Mouse (Mus musculus) stomach, embryonic 16.5 days (tissue): ENCODE measurements around the gene Rptor. TPM values are rescaled to one million over a fixed set of nuclear protein-coding genes. Genes with fewer than 3 reads are reported as not detected.

ENCODE experiments used
- ATAC-seq: fragments of 200-750 bp; cut with Nextera tagmentation; 2 replicates; pipeline ENCODE4 v1.8.0; 2017; ENCODE audit warnings: moderate number of reproducible peaks, moderate TSS enrichment; ENCODE audit not compliant: insufficient read depth, low FRiP score
- H3K27ac ChIP-seq: fragments of 300-500 bp; sonication (generic); 2 replicates; pipeline ENCODE4 v1.5.1; 2014; ENCODE audit warnings: low read length
- H3K27me3 ChIP-seq: fragments of 300-500 bp; sonication (generic); 2 replicates; pipeline ENCODE4 v1.6.1; 2014; ENCODE audit warnings: low read length, control low read depth, mixed read lengths; ENCODE audit not compliant: control insufficient read depth, insufficient read depth
- H3K36me3 ChIP-seq: fragments of 300-500 bp; sonication (generic); 2 replicates; pipeline ENCODE4 v1.6.1; 2014; ENCODE audit warnings: low read length; ENCODE audit not compliant: control insufficient read depth, insufficient read depth
- H3K4me1 ChIP-seq: fragments of 300-500 bp; sonication (generic); 2 replicates; pipeline ENCODE4 v1.6.1; 2014; ENCODE audit warnings: low read length, control low read depth, mixed read lengths; ENCODE audit not compliant: control insufficient read depth, insufficient read depth
- H3K4me2 ChIP-seq: fragments of 300-500 bp; sonication (generic); 2 replicates; pipeline ENCODE4 v1.6.1; 2014; ENCODE audit warnings: low read depth, low read length, mixed read lengths
- H3K4me3 ChIP-seq: fragments of 300-500 bp; sonication (generic); replicated peaks from 2 replicates; pipeline ENCODE4 v1.5.1; 2014; ENCODE audit warnings: mild to moderate bottlenecking, low read length
- H3K9ac ChIP-seq: fragments of 300-500 bp; sonication (generic); 2 replicates; pipeline ENCODE4 v1.6.1; 2014; ENCODE audit warnings: low read length
- H3K9me3 ChIP-seq: fragments of 300-500 bp; sonication (generic); replicated peaks from 2 replicates; pipeline ENCODE4 v1.6.1; 2016; ENCODE audit warnings: low read length, control low read depth; ENCODE audit not compliant: control insufficient read depth
- WGBS: fragments of 180-500 bp; shearing (Covaris S2); extraction: QIAGEN DNeasy Blood & Tissue Kit; methylation state at CpG from one replicate; pipeline ENCODE4 v1.1.7; 2014; 5-methylcytosine and 5-hydroxymethylcytosine counted together
- polyA plus RNA-seq: library from polyadenylated mRNA; unstranded; fragments of >200 nt; fragmentation: Nextera tagmentation; extraction: Ambion mirVana; gene quantifications from 2 replicates; pipeline ENCODE4 v1.2.1, GENCODE M21; 2015

Rptor gene
- polyA plus RNA-seq, 1 experiment from 2014 or later = 6.1 TPM

DNA sequence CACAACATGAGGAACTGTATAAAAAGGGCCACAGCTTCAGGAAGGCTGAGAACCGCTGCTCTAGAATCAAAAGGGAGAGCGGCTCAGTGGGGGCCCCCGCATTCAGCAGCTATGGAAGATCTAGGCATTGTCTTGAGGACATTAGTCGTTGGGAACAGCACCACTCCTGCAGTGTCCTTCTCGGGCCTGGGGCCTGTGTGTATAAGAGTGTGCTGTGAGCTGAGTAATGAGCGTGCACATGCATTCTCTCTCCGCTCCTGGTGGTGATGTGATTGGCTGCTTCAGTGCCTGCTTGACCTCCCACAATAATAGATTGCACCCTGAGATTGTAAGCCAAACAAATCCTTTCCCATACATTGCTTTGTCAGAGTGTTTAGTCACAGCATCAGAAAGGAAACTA lies 229.0 kb downstream of the Rptor start:
- Histone ChIP-seq H3K9me3 (no peaks in the 10 kb centered on the region), H3K9ac (no peak overlapping the region), H3K4me3 (no peak overlapping the region), H3K27ac (no peak overlapping the region), H3K36me3 (0 out of 2 replicates have a peak, but pooled peaks cover 3% of the 10 kb centered on the region), H3K4me1 (no peaks in the 10 kb centered on the region), H3K4me2 (no peak overlapping the region), H3K27me3 (no peaks in the 10 kb centered on the region)
- no peak for ATAC-seq
- WGBS = 79% methylated on average over 7 of the region's 7 CpGs

DNA sequence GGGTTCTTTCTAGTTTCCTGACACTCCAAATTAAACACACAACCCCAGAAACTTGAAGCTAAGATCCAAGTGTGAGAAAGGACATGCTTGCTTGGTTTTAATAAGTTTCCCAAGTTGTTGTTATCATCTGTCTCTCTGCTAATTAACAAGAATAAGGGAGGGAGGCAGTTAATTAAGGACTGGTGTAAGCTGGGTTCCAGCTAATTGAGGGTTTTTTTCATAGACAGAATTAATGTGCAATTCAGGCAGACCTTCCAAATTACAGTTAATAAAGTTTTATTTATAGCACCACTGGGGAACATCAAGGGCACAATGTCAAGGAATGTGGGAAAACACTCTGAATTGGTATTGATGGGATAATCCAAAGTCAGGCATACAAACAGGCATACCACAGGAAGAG lies 230.6 kb downstream of the Rptor start:
- H3K36me3 ChIP-seq = 0 out of 2 replicates have a peak, but pooled peaks cover 3% of the 10 kb centered on the region
- H3K4me2 ChIP-seq = no peak overlapping the region
- H3K27ac ChIP-seq = no peak overlapping the region
- no peaks in the 10 kb centered on the region for H3K9me3 ChIP-seq
- no peak for ATAC-seq
- no peaks in the 10 kb centered on the region for H3K4me1 ChIP-seq
- H3K9ac ChIP-seq = no peak overlapping the region
- H3K27me3 ChIP-seq = no peaks in the 10 kb centered on the region
- H3K4me3 ChIP-seq = no peak overlapping the region

DNA sequence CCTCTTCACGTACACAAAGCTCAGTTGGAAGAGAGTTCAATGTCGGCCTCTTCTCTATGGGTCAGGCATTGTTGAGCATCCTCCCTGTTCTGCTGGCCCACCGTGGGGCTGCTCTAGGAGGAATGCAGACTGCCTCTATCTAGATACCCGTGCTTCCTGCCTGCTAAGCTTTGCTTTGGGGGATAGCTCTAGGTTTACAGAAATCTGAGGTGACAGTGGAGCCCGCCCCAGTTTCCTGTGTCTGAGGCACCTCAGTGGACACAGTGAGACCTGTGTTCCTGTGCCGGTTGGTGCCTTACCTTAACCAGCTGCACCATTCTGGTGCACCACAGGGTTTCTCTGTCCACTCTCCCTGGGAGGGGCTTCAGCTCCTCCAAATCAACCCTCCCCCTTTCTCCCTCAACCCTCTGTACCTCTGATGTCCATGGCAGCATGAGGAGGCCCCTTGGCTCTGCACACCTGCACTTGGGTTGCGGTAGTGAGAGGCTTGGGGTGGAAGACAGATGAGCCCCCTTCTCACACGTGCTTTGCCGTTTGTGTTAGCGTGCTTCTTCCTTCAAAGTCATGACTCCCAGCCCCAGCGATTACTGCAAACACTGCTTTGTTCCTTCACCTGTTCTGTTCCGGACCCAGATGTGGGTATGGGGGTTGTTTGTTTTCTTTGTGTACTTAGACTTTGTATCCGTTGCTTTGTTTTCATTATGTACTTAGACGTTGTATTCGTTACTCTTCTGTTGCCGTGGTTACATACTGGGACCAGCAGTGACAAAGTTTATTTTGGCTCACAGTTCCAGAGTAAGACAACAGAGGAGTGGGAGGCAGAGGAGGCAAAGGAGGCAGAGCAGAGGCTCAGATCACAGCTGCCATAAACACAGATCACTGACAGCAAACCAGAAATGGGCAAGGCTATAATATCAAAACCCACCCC lies 231.4 kb downstream of the Rptor start:
- Histone ChIP-seq H3K27ac (no peak overlapping the region), H3K4me1 (no peaks in the 10 kb centered on the region), H3K4me2 (no peak overlapping the region), H3K4me3 (no peak overlapping the region), H3K9ac (no peak overlapping the region), H3K36me3 (no peaks in the 10 kb centered on the region), H3K9me3 (no peaks in the 10 kb centered on the region), H3K27me3 (no peaks in the 10 kb centered on the region)
- WGBS = 55% methylated on average over 16 of the region's 16 CpGs
- ATAC-seq = no peak

DNA sequence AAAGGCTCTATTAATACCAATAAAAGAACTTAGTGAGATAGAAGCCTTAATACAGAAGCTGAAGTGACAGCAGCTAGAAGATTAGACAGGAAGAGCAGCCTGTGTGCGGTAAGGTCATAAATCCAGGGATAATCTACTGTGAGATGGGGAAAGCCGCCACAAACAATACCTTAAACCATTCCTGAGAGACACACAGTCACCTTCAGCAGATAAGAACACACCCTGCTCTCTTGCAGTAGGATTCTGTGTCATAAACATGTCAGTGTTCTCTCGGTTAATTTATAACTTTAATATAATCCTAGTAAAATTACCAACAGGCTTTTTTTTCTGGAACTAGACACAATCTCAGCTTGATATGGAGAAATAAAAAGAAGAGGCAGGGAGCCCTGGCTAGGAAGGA lies 233.6 kb downstream of the Rptor start:
- no peak for ATAC-seq

DNA sequence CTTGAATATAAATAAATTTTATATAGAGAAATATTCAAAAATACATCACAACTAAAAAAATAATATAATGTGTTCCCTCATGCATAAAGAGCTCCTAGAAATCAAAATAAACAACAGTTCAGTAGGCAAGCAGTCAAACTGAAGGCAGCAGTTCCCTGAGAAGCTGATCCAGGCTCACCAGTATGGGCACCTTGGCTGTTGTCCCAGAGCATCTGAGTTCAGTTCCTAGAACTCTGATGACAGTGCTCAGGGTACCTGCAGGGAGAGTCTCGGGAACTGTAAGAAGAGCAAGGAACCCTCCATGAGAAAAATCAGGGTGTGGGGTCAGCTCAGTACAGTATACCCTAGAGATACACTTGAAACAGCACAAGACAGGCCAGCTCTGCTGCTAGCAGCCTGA lies 235.1 kb downstream of the Rptor start:
- no peaks in the 10 kb centered on the region for H3K27me3 ChIP-seq
- H3K4me3 ChIP-seq = no peak overlapping the region
- no peaks in the 10 kb centered on the region for H3K4me1 ChIP-seq
- 82% methylated on average over 1 of the region's 1 CpGs for WGBS
- H3K36me3 ChIP-seq = no peaks in the 10 kb centered on the region; the same call in 1 of the 2 replicates
- H3K9ac ChIP-seq = no peak overlapping the region
- H3K9me3 ChIP-seq = no peaks in the 10 kb centered on the region
- no peak overlapping the region for H3K4me2 ChIP-seq
- no peak for ATAC-seq
- H3K27ac ChIP-seq = no peak overlapping the region

More for the DNA sequence above, 233.6 kb downstream of the Rptor start:
- no peak overlapping the region for H3K4me3 ChIP-seq
- no peaks in the 10 kb centered on the region for H3K27me3 ChIP-seq
- whole genome bisulfite sequencing = 65% methylated on average over 3 of the region's 3 CpGs
- H3K9me3 ChIP-seq = no peaks in the 10 kb centered on the region
- H3K36me3 ChIP-seq = no peaks in the 10 kb centered on the region
- no peak overlapping the region for H3K4me2 ChIP-seq
- H3K9ac ChIP-seq = no peak overlapping the region
- no peak overlapping the region for H3K27ac ChIP-seq
- H3K4me1 ChIP-seq = no peaks in the 10 kb centered on the region

DNA sequence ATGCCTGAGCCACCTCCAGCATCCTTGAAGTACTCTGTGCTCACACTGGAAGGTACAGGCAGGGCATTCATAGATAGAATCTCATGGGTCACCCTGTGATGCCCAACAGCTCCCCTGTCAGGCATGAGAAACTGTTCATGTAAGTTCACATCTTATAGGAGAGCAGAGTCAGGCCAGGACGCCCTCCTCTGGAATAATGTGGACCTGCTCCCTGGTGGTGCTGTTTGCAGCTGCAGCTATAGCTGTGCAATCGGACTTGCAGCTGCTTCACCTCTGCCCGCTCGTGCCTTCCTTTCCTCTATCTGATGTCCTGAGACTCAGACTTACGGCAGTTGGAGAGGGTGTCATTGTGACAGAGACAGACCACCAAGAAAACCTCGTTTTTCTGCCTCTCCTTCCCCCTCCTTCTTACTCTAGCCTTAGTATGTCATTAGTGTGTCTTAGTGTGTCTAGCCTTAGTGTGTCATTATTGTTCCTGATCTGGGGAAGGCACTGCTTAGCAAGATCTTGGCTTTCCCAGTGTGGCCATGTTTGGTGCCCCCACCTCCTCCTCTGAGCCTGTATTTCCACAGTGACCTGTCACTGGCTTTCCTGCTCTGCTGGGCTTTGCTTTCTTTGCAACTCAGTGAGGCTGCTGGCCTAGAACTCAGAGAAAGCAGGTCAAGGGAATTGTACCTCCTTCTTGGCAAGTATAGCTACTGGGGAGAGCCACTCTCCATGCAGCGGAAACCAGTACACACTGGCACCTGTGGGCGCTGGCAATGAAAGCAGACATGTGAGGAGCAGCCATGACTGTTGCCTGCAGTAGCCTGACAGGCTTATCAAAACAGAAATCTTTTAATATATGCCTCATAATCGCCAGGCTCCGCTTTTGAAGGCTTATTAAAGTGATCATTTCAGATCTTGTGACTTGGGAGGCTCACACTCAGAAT lies 237.0 kb downstream of the Rptor start:
- Histone ChIP-seq H3K9me3 (no peaks in the 10 kb centered on the region), H3K4me2 (no peak overlapping the region), H3K27ac (no peak overlapping the region), H3K36me3 (no peaks in the 10 kb centered on the region; the same call in 1 of the 2 replicates), H3K9ac (no peak overlapping the region), H3K27me3 (no peaks in the 10 kb centered on the region), H3K4me3 (no peak overlapping the region), H3K4me1 (no peaks in the 10 kb centered on the region)
- ATAC-seq = no peak
- 84% methylated on average over 10 of the region's 10 CpGs for WGBS

DNA sequence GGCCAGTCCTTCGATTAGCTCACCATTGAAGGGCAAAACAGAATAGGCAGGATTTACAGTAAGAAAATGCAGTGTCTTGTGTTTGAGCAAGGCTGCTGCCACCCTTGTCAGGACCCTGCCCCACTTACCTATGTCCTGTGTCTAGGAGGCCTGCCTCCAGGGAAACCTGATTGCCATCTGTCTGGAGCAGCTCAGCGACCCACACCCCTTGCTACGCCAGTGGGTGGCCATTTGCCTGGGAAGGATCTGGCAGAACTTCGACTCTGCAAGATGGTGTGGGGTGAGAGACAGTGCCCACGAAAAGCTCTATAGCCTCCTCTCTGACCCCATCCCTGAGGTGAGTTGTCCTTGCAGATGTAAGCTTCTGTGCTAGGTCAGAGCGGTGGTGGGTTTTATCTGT lies 243.9 kb downstream of the Rptor start:
- WGBS = 89% methylated on average over 6 of the region's 6 CpGs
- H3K4me3 ChIP-seq = no peak overlapping the region

DNA sequence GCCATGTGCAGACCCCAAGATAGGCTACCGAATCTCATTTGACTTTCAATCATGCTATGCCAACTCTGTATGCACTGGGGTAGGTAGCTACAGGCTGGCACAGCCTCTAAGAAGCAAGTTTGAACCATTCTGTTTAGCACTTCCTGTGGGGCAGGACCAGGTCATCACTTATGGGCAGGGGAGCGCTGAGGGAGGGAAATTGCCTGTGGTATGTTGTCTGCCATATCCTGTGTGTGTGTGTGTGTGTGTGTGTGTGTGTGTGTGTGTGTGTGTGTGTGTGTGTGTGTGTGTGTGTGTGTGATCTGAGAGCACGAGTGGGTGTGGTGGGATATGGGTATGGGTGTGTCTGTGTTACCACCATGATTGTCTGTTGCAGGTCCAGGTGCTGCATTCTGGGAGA lies 244.4 kb downstream of the Rptor start:
- 87% methylated on average over 3 of the region's 3 CpGs for WGBS
- H3K9me3 ChIP-seq = no peaks in the 10 kb centered on the region
- H3K9ac ChIP-seq = no peak overlapping the region
- no peak overlapping the region for H3K4me2 ChIP-seq
- H3K27ac ChIP-seq = no peak overlapping the region
- H3K27me3 ChIP-seq = no peaks in the 10 kb centered on the region
- no peak overlapping the region for H3K4me3 ChIP-seq
- no peaks in the 10 kb centered on the region for H3K4me1 ChIP-seq
- peaks cover under 1% of the 10 kb centered on the region; the same call in 1 of the 2 replicates for H3K36me3 ChIP-seq
- ATAC-seq = no peak

More for the DNA sequence above, 243.9 kb downstream of the Rptor start:
- no peak overlapping the region for H3K27ac ChIP-seq
- H3K9ac ChIP-seq = no peak overlapping the region
- H3K9me3 ChIP-seq = no peaks in the 10 kb centered on the region
- H3K4me1 ChIP-seq = no peaks in the 10 kb centered on the region
- H3K27me3 ChIP-seq = no peaks in the 10 kb centered on the region
- H3K4me2 ChIP-seq = no peak overlapping the region
- no peaks in the 10 kb centered on the region; the same call in 1 of the 2 replicates for H3K36me3 ChIP-seq
- no peak for ATAC-seq

DNA sequence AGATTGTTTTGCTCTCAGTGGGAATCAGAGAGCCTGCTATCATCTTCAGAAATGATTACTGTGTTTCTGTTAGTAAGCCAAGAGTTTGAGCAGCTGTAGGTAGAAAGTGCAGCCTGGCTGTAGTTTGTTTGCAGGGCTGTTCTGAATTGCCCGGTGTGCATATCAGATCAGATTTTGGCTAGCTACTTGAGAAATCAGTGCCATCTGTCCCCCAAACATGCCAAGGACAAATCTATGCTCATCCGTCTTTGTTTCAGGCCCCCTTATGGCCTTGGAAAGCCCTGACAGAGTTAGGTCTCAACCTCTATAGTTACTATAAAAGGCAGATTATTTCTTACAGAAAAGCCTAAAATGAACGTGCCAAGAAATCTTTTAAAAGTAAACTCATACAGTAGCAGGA lies 244.9 kb downstream of the Rptor start:
- 0 out of 2 replicates have a peak, but pooled peaks cover 6% of the 10 kb centered on the region for H3K36me3 ChIP-seq
- H3K27me3 ChIP-seq = no peaks in the 10 kb centered on the region
- H3K4me2 ChIP-seq = no peak overlapping the region
- ATAC-seq = no peak
- no peak overlapping the region for H3K27ac ChIP-seq
- 80% methylated on average over 3 of the region's 3 CpGs for WGBS
- H3K9me3 ChIP-seq = no peaks in the 10 kb centered on the region
- no peaks in the 10 kb centered on the region for H3K4me1 ChIP-seq
- H3K4me3 ChIP-seq = no peak overlapping the region
- H3K9ac ChIP-seq = no peak overlapping the region
